Mouse (Mus musculus): ENCODE results near the gene Rnf113a1. TPM values are rescaled to one million over a fixed set of nuclear protein-coding genes. Genes with fewer than 3 reads are reported as not detected.

The Rnf113a1 gene
- polyA plus RNA-seq (2015; fragmentation: Illumina TruSeq; extraction: RNeasy Lipid Tissue Mini Kit (QIAGEN cat#74804); ENCODE audit: insufficient read depth, low replicate concordance): 4.0 TPM

DNA sequence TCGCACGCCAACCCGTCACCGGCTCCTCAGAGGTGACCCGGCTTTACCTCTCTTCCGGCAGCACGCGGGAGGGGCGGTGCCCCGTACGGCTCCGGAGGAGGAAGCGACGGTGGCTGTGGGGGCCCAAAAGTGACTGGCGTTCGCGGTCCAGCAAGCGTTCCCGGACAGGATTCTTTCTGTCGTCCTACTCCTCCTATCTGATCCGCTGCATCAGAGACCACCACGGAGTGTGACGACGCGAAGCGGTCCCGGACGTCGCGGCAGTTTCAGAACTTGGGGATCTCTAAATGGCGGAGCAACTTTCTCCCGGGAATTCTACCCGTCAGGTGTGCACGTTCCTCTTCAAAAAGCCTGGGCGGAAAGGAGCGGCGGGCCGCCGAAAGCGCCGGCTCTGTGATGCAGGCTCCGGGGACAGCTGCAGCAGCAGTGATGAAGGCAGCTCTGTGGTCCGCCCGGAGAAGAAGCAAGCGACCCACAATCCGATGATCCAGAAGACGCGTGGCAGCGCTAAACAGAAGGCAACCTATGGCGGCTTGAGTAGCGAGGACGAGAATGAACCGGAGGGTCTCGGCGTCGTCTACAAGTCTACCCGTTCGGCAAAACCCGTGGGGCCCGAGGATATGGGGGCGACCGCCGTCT is at the start of gene Rnf113a1, which contains the start of gene Ndufa1:
Gene Rnf113a1 (plus strand): TSS at position 141 of the 639 bp plus-strand sequence.
Gene Ndufa1 (minus strand): TSS at position 59 of the 639 bp plus-strand sequence.

DNA sequence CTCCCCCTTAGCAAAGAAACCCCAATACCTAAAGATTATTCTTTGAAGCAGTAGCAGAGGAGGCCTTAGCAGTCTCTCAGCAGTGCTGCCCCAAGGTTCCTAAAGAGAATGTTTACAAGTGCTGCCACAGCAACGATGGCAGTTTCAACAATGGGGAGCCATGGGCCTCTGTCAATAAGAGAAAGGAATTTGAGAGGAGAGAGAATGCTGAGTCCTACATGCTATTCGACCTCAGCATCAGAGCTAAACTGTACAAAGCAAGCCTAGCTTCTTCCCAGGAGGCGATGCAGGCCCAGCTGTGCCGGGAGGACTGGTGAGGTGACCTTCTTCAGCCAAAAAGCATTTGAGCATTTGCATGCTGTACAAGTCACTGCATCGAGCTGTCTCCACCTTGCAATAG is 22.3 kb upstream of the Rnf113a1 start, which contains the start of gene Akap14:
Gene Akap14 (minus strand): TSS at position 101 of the 400 bp plus-strand sequence.

DNA sequence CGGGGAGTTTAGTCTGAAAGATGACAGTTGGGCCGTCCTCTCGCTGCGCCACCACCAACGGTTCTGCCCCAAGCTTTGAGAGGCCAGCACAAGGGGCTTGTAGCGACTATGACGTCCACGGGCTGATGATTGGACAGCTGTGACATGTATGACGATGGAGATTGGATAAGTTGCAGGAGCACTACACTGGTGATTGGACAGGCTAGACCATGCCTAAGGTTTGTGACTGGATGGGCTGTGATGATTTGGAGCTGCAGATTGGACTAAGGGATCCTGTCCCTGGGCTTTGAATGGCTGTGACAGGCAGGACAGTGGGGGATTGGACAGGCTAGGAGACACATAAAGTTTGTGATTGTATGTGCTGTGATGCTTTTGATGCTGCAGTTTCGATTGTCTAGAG is 19.9 kb downstream of the Rnf113a1 start, which contains the start of gene Gm9:
Gene Gm9 (minus strand): TSS at position 101 of the 400 bp plus-strand sequence.

DNA sequence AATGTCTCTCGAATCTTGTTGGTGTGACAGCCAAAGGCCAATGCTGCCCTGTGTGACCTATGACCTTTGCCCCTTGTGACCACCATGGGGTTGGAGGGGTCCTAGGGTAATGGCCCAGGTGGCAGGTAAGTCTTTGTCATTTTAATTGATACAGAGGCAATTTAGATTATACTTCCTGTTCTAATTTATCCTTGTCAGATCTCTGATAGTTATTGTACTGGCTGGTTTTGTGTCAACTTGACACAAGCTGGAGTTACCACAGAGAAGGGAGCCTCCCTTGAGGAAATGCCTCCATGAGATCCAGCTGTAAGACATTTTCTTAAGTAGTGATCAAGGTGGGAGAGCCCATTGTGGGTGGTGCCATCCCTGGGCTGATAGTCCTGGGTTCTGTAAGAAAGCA is 31.1 kb downstream of the Rnf113a1 start, which contains the start of gene Rhox1:
Gene Rhox1 (minus strand): TSS at position 101 of the 400 bp plus-strand sequence.

Other genes starting within 250 kb of the Rnf113a1 start
- gene Sept6, start 199.5 kb upstream of the Rnf113a1 start, polyA plus RNA-seq (2015; fragmentation: Illumina TruSeq; extraction: RNeasy Lipid Tissue Mini Kit (QIAGEN cat#74804); ENCODE audit: insufficient read depth, low replicate concordance): 115 TPM
- gene Sowahd, start 142.4 kb upstream of the Rnf113a1 start, polyA plus RNA-seq (2015; fragmentation: Illumina TruSeq; extraction: RNeasy Lipid Tissue Mini Kit (QIAGEN cat#74804); ENCODE audit: insufficient read depth, low replicate concordance): not detected
- gene Rpl39, start 105.8 kb upstream of the Rnf113a1 start, polyA plus RNA-seq (2015; fragmentation: Illumina TruSeq; extraction: RNeasy Lipid Tissue Mini Kit (QIAGEN cat#74804); ENCODE audit: insufficient read depth, low replicate concordance): 2,551 TPM
- gene Upf3b, start 80.9 kb upstream of the Rnf113a1 start, polyA plus RNA-seq (2015; fragmentation: Illumina TruSeq; extraction: RNeasy Lipid Tissue Mini Kit (QIAGEN cat#74804); ENCODE audit: insufficient read depth, low replicate concordance): 70.0 TPM
- 16.9 TPM for gene Nkap, start 64.5 kb upstream of the Rnf113a1 start, polyA plus RNA-seq (2015; fragmentation: Illumina TruSeq; extraction: RNeasy Lipid Tissue Mini Kit (QIAGEN cat#74804); ENCODE audit: insufficient read depth, low replicate concordance)
- gene Akap14, start 22.4 kb upstream of the Rnf113a1 start, polyA plus RNA-seq (2015; fragmentation: Illumina TruSeq; extraction: RNeasy Lipid Tissue Mini Kit (QIAGEN cat#74804); ENCODE audit: insufficient read depth, low replicate concordance): not detected
- 138 TPM for gene Ndufa1, start 82 bp upstream of the Rnf113a1 start, polyA plus RNA-seq (2015; fragmentation: Illumina TruSeq; extraction: RNeasy Lipid Tissue Mini Kit (QIAGEN cat#74804); ENCODE audit: insufficient read depth, low replicate concordance)
- not detected for gene Gm9, start 19.8 kb downstream of the Rnf113a1 start, polyA plus RNA-seq (2015; fragmentation: Illumina TruSeq; extraction: RNeasy Lipid Tissue Mini Kit (QIAGEN cat#74804); ENCODE audit: insufficient read depth, low replicate concordance)
- gene Rhox1, start 31.0 kb downstream of the Rnf113a1 start, polyA plus RNA-seq (2015; fragmentation: Illumina TruSeq; extraction: RNeasy Lipid Tissue Mini Kit (QIAGEN cat#74804); ENCODE audit: insufficient read depth, low replicate concordance): not detected
- not detected for gene Rhox2a, start 53.7 kb downstream of the Rnf113a1 start, polyA plus RNA-seq (2015; fragmentation: Illumina TruSeq; extraction: RNeasy Lipid Tissue Mini Kit (QIAGEN cat#74804); ENCODE audit: insufficient read depth, low replicate concordance)
- gene Rhox3a, start 58.7 kb downstream of the Rnf113a1 start, polyA plus RNA-seq (2015; fragmentation: Illumina TruSeq; extraction: RNeasy Lipid Tissue Mini Kit (QIAGEN cat#74804); ENCODE audit: insufficient read depth, low replicate concordance): not detected
- not detected for gene Rhox4a, start 74.1 kb downstream of the Rnf113a1 start, polyA plus RNA-seq (2015; fragmentation: Illumina TruSeq; extraction: RNeasy Lipid Tissue Mini Kit (QIAGEN cat#74804); ENCODE audit: insufficient read depth, low replicate concordance)
- gene Rhox3a2, start 188.8 kb downstream of the Rnf113a1 start, polyA plus RNA-seq (2015; fragmentation: Illumina TruSeq; extraction: RNeasy Lipid Tissue Mini Kit (QIAGEN cat#74804); ENCODE audit: insufficient read depth, low replicate concordance): not detected
- gene Rhox4a2, start 199.6 kb downstream of the Rnf113a1 start, polyA plus RNA-seq (2015; fragmentation: Illumina TruSeq; extraction: RNeasy Lipid Tissue Mini Kit (QIAGEN cat#74804); ENCODE audit: insufficient read depth, low replicate concordance): not detected
- not detected for gene Rhox2b, start 220.8 kb downstream of the Rnf113a1 start, polyA plus RNA-seq (2015; fragmentation: Illumina TruSeq; extraction: RNeasy Lipid Tissue Mini Kit (QIAGEN cat#74804); ENCODE audit: insufficient read depth, low replicate concordance)
- gene Rhox4b, start 241.2 kb downstream of the Rnf113a1 start, polyA plus RNA-seq (2015; fragmentation: Illumina TruSeq; extraction: RNeasy Lipid Tissue Mini Kit (QIAGEN cat#74804); ENCODE audit: insufficient read depth, low replicate concordance): not detected